Mouse (Mus musculus) lung, postnatal 10 days (tissue): Measurements from ENCODE around the gene Fkbp5.
"Not testable (repeated sequence)": the region's sequence is repeated elsewhere in the genome, so short reads cannot be mapped to it uniquely, and the experiment has no call there.

Source experiments
- DNase-seq: peaks from one replicate; pipeline ENCODE4 v3.0.0; 2021

The Fkbp5 gene

DNA sequence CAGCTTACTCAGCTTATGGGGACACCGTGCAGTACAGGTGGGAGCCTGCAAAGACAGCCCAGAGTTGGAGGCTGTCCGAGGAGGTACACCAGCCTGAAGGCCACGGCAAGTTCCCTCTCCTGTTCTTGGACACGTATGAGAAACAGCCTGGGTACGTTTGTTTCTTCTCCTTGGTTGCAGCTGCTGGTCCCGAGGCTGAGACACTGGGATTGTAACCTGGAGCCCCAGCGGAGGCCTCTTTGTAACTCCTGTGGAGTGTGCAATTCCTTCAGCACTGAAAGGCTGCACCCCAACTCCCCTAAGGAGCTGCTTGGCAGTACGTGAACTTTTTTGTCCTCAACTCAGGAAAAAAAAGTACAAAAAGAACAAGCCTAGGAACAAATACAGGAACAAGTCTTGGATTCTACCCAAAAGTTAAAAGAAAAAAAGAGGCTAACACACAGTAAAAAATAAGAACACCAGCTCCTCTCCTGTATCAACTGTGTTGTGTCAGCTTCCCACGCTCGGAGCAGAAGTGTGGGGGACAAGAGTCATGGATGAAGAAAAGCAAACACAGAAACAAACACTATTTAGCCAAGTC lies 105.9 kb downstream of the Fkbp5 start:
- DNase-seq, result no peak

DNA sequence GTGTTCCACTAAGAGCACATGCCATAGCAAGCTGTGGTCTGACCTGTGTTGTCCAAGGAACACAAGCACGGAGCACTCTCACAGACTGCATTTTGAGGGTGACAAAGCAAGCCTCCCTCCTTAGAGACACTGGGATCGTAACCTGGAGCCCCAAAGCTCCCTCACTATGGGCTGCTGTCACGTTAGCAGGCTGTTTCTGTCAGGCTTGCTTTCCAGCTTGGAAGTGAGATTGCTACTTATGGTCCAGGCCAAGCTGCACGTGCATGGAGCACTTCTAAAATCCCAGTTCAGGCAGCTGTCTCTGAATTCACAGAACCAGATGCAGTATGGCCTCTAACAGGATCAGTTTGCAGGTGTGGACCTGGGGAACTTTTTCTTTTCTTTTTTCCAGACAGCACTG lies 106.6 kb downstream of the Fkbp5 start:
- DNase-seq, result no peak

DNA sequence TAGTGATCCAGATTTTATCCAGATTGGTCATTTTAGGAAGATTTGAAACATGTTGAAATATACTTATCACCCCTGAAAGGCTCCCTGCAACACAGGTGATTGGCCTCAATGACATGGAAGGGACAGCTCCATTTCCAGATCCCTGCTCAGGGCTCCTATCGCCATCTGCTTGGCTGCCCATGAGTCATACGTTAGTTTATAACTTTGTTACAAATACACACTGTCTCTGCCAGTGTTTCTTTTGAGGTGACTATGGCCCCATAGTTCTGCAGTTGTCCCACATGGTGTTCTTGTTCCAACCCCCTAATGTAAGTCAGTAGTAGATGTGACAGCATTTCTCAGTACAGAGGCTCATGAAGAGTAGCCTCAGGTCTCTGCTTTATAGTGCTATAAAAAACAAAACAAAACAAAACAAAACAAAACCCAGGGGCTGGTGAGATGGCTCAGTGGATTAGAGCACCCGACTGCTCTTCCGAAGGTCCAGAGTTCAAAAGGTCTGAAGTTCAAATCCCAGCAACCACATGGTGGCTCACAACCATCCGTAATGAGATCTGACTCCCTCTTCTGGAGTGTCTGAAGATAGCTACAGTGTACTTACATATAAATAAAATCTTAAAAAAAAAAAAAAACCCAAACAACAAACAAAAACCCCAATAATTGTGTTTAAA lies 108.9 kb downstream of the Fkbp5 start:
- DNase-seq, result no peak

DNA sequence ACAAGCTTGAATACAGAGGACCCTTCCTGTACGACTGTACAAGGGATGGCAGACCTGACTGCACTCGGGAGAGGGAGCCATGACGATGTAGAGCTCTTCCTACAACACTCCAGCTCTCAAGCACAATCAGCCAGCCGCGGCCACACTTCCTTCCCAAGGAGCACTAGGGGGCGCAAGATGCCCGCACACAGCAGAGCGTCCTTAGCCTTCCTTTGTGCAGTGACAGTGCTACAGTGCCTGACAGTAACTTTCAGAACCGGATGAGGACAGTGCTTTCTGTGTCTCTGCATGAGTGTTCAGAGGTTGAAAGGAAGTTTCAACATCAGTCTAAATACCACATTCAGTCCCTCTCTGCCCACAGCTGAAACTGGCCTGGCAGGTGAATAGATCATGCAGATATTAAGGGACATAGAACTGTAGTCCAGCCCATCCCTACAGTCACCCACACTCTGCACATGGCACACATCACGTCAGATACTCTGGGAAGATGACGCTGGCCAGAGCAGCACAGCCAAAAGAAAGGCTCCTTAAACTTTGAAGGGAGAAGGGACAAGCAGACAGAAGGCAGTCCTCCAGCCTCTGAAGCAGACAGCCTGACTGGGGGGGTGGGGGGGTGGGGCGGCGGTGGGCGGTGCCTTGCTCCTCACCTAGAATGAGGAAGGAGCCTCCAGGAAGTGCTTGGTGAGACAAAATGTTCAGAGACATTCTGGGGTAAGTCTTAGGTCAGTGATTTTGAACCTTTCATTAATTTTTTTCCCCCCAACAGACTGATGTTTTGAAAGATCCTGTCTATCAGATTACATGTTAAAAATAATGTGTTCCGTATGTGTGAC lies 109.7 kb downstream of the Fkbp5 start:
- peak; percentile 90 for DNase-seq

DNA sequence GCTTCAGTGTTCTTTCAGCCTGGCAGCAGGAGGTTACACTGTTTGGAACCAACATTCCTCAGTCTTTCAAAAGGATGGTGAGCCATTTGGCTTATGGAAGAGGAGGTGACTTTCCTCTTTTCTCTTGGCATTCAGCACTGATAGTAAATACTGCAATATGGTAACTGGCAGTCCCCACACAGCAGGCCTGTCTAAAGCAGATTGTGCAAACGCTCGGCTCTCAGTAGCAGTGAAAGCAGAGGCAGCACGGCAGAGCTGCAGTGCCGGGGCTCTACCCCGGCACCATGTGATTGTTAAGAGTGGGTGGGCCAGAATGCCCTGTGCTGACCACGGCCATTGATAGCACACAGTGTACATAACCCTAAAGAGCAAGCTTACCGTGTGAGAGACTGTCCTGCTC lies 110.9 kb downstream of the Fkbp5 start:
- no peak for DNase-seq

DNA sequence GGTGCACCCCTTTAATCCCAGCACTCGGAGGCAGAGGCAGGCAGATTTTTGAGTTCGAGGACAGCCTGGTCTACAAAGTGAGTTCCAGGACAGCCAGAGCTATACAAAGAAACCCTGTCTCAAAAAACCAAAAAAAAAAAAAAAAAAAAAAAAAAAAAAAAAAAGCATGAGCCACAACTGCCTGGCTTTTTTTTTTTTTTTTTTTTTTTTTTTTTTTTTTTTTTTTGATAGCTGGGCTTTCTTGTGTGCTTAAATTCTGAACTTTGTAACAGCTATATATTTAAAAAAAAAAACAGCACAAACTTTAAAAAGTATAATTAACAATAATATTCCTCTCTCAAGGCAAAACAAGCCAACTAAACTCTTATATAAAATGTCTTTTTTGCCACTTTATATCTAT lies 112.6 kb downstream of the Fkbp5 start:
- not testable (repeated sequence) for DNase-seq

DNA sequence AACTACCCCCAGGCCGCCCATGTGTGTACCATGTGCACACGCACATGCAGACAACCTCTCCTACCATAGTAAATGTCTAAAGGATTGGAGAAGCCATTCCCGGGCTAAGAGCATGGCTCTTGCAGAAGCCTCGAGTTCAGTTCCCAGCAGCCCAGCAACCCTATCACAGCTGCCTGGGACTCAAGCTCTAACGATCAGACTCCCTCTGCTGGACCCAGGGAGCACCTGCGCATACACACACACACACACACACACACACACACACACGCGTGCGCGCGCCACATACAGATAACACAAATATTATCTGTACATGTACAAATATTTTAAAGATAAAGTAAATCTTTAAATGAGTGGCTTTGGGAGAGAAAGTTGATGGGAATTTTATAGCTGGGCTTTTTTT lies 113.0 kb downstream of the Fkbp5 start:
- no peak for DNase-seq

DNA sequence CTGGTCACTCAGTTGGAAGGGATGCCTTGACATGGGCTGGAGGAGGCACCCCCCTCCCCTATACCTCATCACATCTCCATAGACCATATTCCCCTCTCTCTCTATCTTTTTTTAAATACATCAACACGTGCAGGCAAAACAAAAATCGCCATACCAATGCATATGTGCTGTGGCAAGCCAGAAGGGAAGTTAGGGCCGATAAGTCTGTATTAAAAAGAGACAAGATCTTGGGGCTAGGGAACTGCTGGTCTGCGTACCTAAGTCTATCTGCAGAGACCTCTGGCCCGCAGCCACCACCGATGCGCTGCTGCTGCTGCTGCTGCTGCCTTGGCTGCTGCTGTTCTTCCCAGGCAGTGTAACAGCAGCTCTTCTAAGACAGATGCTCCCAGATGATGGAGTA lies 122.3 kb downstream of the Fkbp5 start:
- no peak for DNase-seq

DNA sequence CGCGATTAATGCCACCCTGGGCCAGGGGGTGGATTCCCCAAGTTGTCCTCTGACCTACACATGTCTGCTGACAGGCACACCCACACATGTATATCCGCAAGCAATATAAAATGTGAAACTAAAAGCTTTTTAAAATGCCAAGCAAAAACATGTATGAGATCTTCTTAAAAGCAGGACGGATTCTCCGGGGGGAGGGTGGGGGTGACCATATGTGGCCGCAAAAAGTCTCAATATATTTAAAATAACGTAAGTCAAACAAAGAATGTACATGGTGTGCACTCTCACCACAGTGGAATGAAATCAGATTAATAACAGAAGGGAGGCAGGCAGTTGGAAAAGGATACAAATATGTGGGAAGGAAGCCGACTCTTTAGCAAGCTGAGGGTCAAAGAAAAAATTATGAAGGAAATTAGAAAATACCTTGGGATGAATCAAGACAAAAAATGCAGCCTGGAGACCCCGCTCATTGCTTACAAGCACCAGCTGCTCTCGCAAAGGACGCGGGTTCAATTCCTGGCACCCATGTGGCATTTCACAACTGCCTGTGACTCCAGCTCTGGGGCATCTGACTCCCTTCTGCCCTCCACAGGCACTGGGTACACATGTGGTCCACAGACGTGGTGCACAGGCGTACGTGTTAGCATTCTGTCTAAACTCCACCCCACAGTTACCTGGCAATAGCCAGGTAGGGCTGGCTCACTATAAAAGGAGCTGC lies 123.1 kb downstream of the Fkbp5 start:
- no peak for DNase-seq

DNA sequence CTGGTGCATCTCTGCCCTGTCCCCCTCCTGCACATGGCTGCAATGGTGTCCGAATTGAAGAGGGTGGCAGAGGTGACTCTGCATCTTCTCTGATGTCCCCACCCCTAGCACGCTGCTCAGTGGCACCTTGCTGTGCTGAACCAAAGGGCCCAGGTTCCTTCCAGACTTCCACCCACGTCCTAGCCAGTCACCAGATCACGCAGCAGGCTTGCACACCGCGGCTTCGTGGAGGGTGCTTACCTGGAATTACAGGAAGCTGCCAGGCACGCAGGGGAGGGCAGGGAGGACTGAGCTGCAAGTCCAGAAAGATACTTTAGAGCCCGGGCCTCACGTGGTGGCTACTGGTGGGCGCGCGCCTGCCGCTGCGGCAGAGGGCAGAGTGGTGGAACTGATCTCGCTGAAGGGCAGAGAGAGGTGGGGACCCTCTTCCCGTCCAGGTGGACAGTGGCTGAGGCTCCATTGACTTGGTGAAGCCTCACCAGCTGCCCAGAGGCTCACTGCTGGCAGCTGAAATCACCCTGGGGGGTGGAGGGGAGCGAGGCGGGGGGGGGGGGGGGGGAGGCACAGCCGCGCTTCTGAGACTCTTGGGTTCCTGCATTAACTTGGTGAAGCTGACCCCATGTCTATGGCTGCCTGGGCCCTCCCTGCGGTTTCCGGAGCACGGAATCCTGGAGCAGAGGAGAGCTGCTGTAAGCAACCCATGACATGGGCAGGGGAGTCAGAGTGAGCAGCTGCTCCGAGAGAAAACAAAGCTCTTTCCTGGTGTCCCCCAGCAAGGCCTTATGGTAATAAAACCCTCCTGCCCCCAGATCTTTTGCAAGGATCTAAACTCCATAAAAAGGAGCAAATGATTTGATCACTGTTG lies 125.5 kb downstream of the Fkbp5 start:
- DNase-seq, result no peak

DNA sequence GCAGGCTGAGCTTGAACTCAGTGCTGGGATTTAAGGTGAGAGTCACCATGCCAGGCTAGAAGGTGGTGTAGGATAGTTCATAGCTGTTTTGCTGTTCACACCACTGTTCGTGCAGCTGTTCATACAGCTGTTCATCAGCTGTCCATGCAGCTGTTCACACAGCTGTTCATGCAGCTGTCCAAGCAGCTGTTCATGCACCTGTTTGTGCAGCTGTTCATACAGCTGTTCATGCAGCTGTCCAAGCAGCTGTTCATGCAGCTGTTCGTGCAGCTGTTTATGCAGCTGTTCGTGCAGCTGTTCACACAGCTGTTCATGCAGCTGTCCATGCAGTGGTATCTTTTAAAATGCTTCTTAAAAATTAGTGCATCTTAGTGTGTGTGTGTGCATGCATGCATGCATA lies 128.8 kb downstream of the Fkbp5 start:
- no peak for DNase-seq

DNA sequence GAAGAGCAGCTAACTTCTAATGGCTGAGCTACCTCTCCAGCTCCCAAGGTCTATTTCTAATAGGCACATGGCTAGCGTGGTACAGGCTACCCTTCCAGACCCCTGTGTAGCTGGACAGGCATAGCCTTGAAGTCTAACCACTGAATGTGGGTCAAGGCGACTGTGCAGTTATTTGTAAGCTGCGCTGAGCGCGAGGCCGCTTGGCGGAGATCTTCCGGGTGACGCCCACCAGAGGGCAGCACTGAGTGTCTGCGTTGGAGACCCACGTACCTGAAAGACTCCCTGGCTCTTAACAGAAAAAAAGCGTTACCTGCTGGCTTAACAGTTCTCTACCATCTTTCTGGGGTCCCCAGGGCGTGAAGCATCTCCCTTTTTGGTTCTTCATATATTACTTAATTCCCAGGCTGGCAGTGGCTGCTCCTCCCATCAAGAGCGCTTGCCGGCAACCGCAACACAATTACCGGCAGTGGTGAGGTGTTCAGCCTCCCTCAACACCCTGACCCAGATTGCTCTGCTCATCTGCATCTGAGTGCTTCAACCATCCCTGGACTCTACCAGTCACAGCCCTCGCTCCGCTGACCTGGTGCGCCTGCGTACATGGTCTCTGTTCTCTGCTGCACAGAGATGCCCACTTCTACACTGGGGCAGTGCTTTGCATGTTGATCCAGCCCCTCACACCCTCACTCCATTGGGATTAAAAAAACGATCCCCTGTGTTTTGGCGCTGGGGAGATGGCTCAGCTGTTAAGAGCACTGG lies 131.0 kb downstream of the Fkbp5 start:
- DNase-seq, result peak; percentile 85

DNA sequence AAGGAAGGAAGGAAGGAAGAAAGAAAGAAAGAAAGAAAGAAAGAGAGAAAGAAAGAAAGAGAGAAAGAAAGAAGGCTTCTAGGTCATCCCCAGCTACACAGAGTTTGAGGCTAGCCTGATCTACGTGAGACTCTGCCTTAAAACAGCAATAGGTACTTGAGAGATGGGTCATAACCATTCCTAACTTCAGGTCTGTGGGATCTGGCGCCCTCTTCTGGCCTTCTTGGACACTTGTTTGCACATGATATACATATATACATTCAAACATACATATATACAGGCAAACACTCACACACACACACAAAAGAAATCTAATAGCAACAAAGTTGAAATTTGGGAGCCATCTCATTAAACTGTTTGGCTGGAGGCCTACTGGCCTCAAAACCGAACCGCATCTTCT lies 133.0 kb downstream of the Fkbp5 start:
- no peak for DNase-seq

DNA sequence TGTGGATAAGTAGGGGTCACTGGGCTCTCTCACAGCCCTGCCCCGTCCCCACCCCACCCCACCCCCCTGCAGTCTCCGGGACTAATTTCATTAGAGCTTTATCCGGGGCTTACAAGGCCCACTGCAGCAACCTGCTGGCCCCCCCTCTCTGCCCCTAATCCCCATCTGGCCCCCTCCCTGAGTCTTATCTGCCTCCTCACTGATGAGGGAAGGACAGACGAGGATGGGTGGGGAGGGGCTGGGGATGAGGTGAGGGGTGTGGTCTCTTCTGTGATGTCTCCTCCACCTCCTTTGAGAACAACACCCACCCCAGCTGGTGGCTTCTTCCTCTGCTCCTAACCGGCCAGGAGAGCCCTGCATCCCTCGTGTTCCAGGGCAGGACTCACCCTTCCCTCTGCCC lies 137.1 kb downstream of the Fkbp5 start:
- DNase-seq, result no peak

DNA sequence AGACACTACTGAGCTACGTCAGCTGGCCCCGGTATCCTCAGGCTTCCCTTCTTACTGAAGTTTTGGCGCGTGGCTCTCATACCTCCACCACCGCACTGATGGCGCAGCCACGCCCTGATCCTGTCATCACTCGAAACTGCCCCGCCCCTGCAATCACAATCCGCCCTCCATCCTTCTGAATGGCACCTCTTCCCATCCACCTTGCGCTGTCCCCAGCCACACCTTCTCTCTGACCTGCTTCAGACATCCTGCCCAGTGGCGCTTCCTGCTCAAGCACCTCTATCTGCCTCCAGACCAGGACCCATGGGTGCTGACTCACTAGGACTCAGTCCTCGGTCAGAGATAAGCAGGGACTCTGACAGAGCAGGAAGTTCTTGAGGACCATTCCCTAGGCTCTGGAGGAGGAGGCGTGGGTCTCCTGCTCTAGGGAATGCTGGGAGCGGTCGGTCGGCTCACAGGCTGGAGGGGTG lies 141.7 kb downstream of the Fkbp5 start:
- DNase-seq, result no peak

DNA sequence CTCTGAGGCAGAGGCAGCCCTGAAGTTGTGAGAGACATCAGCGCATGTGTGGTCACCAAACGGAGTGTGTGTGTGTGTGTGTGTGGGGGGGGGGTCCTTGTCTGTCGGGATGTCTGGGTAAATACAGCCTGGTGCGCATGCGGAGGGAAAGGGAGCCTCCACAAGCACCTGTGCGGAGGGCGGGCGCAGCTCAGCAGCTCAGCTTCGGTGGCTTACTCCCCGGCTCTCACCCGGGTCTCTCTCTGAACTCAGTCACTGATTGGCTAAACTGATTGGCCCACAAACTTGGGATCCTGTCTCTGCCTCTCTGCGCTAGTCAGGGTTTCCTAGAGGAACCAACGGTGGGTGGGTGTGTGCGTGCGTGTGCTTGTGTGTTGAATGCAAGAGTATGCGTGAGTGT lies 142.8 kb downstream of the Fkbp5 start:
- DNase-seq, result no peak

DNA sequence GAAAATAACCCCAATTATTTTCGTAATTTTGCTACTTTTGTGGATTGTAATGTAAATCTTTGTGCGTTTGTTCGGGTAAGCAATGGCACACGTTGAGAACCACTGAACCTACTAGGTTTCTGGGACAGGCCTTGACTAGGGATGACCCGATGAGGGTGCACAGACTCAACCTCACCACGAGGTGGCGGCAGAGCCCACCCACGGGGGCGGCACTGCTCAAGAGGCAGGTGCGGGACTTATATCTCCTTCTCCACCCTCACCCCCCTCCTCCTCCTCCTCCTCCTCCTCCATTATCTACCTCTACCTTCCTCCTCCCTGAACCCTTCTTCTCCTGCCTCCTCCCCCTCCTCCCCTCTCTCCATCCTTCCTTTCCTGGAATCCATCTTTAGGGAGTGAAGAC lies 143.5 kb downstream of the Fkbp5 start:
- peak; percentile 65 for DNase-seq

DNA sequence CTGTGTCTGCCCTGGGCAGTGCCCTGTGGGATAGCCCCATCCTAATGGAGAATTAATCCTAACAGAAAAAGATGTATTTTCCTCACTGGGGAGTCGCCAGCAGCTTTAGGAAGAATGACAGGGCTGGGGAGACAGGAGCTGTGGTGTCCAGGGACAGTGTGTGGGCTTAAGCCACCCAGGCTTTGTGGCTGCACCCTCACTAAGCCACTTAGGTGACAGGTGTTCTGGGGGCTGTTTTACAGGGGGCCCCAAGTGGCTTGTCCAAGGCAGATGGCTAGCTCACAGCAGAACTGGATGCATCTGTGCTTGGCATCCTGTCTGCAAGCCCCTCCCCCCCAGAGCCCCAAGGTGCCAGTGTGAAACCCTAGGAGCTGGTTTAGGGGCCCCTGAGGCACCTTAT lies 145.4 kb downstream of the Fkbp5 start:
- no peak for DNase-seq

DNA sequence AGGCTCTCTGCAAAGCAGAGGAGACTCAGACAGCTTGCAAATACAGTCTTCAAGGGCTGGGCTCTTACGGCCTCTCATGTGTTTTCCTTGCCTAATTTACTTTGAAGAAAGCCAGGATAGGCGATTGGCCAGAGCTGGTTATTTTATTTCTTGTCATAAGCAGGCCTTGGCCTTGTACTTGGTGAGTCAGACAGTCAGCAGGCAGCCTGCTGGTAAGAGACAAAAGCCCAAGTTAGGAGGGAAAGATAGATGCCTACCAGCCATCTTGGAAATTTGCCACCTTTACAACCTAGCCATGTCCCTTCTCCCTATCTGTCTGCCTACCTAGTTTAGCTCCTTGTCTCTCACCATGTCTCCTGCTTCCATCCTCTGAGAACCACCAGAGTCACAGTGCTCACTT lies 146.0 kb downstream of the Fkbp5 start:
- DNase-seq, result no peak

DNA sequence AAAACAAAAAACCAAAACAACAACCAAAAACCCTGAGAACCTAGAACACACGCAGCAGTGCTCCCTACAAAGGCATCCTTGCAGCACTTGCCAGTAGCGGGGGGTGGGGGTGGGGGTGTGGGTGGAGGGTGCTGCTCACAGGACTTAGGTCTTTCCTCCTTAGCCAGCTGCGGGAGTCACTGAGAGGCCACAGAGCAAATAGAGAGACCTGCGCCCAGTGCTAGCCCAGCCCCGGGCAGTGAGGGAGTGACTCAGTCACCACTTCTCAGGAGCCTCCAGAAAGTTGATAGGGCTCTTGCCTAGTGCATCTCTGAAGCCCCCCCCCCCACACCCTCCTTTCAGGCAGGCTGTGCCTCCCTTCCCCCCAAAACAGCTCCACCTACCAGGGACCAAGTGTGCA lies 148.3 kb downstream of the Fkbp5 start:
- no peak for DNase-seq

DNA sequence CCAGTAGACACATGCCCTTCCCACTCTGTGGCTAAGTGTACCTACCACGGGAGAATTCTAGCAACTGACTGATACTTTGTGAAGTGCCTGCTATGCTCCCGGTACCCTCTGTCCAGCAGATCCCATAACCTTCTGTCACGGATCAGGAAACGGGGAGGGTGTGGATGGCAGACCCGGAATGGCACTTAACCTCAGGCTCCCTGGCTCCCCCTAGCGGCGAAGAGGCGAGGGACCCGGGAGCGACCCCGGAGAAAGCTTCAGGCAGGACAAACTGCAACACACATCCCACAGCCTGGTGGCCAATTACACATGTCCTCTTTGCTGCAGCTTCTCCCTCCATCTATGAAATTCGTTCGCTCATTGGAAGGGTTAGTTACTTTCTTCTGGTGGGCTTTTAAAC lies 148.9 kb downstream of the Fkbp5 start:
- DNase-seq, result peak; percentile 93

DNA sequence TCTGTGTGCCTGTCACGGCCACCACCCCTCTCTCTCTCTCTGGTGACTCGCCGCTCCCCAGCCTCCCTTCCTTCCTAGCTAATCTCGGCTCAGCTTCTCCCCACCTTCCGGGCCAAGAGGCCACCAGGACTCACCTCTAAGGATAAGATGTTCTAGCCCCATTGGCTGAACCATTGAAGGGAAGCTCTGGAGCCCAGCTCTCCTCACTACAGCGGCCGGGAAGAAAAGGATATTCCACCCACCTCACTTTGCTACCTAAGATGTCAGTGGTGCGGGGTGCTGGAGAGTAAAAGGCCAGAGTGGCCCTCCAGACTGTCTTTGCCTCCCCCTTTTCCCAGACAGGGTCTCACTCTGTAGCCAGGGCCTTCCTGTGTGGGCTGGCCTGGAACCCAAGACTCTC lies 152.2 kb downstream of the Fkbp5 start, which contains the start of gene Tulp1:
Gene Tulp1, minus strand, starts transcription at position 101 of the 400 bp plus-strand sequence.
- DNase-seq, result no peak
